8 mouse cellular contexts compared by ENCODE assay signal in the genomic region with DNA sequence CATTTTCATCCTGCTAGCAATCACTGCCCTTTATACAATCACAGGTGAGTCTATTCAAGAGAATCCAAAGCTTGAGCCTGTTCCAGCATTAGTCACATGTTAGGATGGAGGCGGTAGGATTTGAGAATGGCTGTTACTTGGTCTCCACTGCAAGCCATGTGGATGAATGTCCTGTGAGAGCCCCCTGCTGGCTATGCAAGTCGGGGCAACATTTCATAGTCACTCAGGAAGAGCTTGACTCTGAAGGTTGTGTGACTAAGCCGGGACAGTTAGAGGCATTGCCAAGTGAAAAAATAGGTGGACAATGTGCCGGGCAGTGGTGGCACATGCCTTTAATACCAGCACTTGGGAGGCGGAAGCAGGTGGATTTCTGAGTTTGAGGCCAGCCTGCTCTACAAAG. TPM values are rescaled to one million over a fixed set of nuclear protein-coding genes. Genes with fewer than 3 reads are reported as not detected.
A peak's percentile ranks its signal among the peaks of the same experiment; 100 is the strongest.
DNase-seq lines count a peak whose midpoint lies in the region; ATAC-seq and TF ChIP-seq lines count a peak whose summit lies in the region.

No protein-coding gene starts in this region.

- no peaks in the 10 kb centered on the region for H3K36me3 ChIP-seq in heart, postnatal 0 days (replicated peaks; ENCODE audit: control insufficient read depth, insufficient read depth, low read length)

- H3K4me1 ChIP-seq in heart, postnatal 0 days (ENCODE audit: control insufficient read depth, insufficient read depth): no peaks in the 10 kb centered on the region

- TF ChIP-seq CTCF in heart, postnatal 0 days (IDR thresholded peaks at IDR 0.05; ENCODE audit: low read depth): peak; percentile 54

- no peak overlapping the region for H3K27ac ChIP-seq in heart, postnatal 0 days (ENCODE audit: low read depth)

- TF ChIP-seq EP300 in heart, postnatal 0 days (IDR thresholded peaks at IDR 0.05; ENCODE audit: low read depth): no peak

- WGBS in heart, postnatal 0 days: 29% methylated on average over 5 of the region's 5 CpGs

- H3K4me3 ChIP-seq in heart, postnatal 0 days (ENCODE audit: low read depth, low read length): no peak overlapping the region

- no peak overlapping the region for H3K9ac ChIP-seq in heart, postnatal 0 days (replicated peaks; ENCODE audit: low read depth, low read length)

- no peak for ATAC-seq in heart, postnatal 0 days (ENCODE audit: insufficient read depth, low read depth)

- H3K27me3 ChIP-seq in heart, postnatal 0 days (ENCODE audit: control insufficient read depth, insufficient read depth, low read length): no peaks in the 10 kb centered on the region

- DNase-seq in heart, postnatal 0 days (ENCODE audit: low spot score): peak; percentile 20
- DNase-seq in heart, postnatal 36 days: no peak
- DNase-seq in urinary bladder, postnatal 14 days (ENCODE audit: low spot score): peak; percentile 12
- no peak for DNase-seq in urinary bladder, postnatal 4 days (ENCODE audit: low spot score in 2 of 2)
- DNase-seq in embryo, embryonic 11 days: peak; percentile 50
- peak; percentile 23 for DNase-seq in lung, postnatal 14 days
- no peak for DNase-seq in gastrocnemius, adult 18-20 months (ENCODE audit: low spot score)
- no peak for DNase-seq in cerebellum, adult 11-12 months

- intact Hi-C loops in heart, postnatal 36 days (cut with DNase I): loop anchor here (10.0 kb wide), 1 partner anchor 229 kb away; no protein-coding TSS in a partner anchor

- no peak overlapping the region for H3K4me2 ChIP-seq in heart, postnatal 0 days (ENCODE audit: low read depth, low read length)

- H3K9me3 ChIP-seq in heart, postnatal 0 days (replicated peaks; ENCODE audit: control insufficient read depth, low read length): no peaks in the 10 kb centered on the region

RNA-seq across cellular contexts. Expression of gene Slc5a1, which starts 40.0 kb away (rescaled TPM):
- total RNA-seq in heart, postnatal 0 days (2014; rRNA removed; ENCODE audit: low replicate concordance): not detected in 2 replicates
- not detected in 2 replicates for polyA plus RNA-seq in heart, postnatal 0 days (2015; fragmentation: Nextera tagmentation; extraction: Ambion mirVana)
- total RNA-seq in heart, postnatal 36 days (2021): under 1 TPM; 0.31 to 0.54 TPM
- total RNA-seq in gastrocnemius, adult 18-20 months (2021): not detected

Comparison
In these comparisons a context has a peak if more than half of its experiments do, and no peak if none do; other contexts are left out.
1. DNase-seq: peak in heart, postnatal 0 days (single experiment), urinary bladder, postnatal 14 days (single experiment), embryo, embryonic 11 days (single experiment) and lung, postnatal 14 days (single experiment); none in heart, postnatal 36 days (0 of 2), urinary bladder, postnatal 4 days (0 of 2), gastrocnemius, adult 18-20 months (single experiment) and cerebellum, adult 11-12 months (single experiment).